Mouse (Mus musculus) ovary, adult 10 weeks (tissue): ENCODE results near the gene Polr2m. TPM values are rescaled to one million over a fixed set of nuclear protein-coding genes. Genes with fewer than 3 reads are reported as not detected.

Experiments
- polyA plus RNA-seq: library from polyadenylated mRNA; stranded (reverse); fragments of 350-450 nt; fragmentation: Illumina TruSeq; extraction: RNeasy Lipid Tissue Mini Kit (QIAGEN cat#74804); gene quantifications from one replicate; pipeline ENCODE4 v1.2.3, GENCODE M21; 2014

The Polr2m gene
- polyA plus RNA-seq, result 186 TPM

GRCm38 (mm10) chr9:71485475-71486094 lies at the start of gene Polr2m:
Gene Polr2m, minus strand, starts transcription at chr9:71485935.

Other genes with a start within 250 kb of the Polr2m start
- 3.9 TPM for gene Myzap, start 106.4 kb upstream of the Polr2m start, polyA plus RNA-seq